Mouse (Mus musculus) gastrocnemius, adult 8-10 months (tissue): ENCODE results near the gene Gm2381. TPM values are rescaled to one million over a fixed set of nuclear protein-coding genes. Genes with fewer than 3 reads are reported as not detected.
"Not testable (repeated sequence)": the region's sequence is repeated elsewhere in the genome, so short reads cannot be mapped to it uniquely, and the experiment has no call there.

Experiments used
- DNase-seq, 2 experiments: peaks; one replicate each; pipeline ENCODE4 v3.0.0; 2022; ENCODE audit warnings: low spot score in 2 of 2
- total RNA-seq, 4 experiments: library from RNA; stranded (reverse); gene quantifications; 2 replicates each; pipeline ENCODE4 v1.2.4; 2022

Gm2381 gene
- total RNA-seq: under 1 TPM in 2 of 4 experiments, not detected in 2; 0.07 to 0.11 TPM

DNA sequence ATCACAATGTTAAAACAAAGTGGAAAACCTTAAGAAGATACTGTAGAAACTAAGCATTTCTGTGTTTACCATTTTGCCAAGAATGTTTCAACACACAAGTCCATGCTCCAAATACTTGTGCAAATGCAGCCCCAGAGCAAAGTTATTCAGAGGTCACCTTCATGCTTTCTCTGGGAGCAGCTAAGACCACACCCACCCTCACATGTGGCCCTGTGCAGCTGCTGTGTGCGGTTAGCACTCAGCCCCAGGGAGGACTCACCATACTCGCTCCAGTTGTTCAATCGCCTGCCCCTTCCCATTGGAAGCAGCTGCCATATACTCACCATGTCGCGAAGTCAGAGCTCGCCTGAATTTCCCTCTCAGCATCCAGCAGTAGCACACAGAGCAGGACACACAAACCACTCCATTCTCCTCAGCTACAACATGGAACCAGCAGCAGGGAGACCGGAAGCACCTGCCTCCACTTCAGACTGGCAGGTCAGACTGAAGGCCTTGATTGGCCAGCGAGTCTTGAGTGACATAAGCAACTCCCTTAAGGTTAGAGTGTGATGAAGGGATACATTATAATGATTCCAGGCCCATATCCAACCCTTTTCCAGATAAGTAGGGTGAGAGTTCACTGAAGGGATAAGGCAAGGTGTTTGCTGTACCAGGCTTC is at the start of gene Gm2381:
Gm2381 (minus strand) TSS at position 434 of the 658 bp plus-strand sequence.
- DNase-seq: not testable (repeated sequence)

DNA sequence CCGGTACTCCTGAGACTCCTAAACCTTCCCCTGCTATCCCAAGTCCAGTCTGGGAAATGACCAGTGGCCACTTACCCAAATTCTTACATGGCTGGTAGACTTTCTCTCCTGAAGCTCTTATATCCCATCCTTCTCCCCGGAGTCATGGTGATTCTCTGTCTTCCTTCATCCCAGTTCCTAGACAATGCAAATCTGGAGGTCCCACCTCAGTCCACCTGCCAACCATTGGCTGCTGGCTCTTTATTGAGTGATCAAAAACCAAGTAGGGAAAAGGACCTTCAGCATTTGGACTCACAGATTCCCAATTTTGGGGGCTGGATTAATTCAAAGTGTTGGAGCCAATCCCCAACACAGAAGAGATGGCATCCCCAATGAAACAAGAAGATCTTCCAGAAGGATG is 31.0 kb upstream of the Gm2381 start:
- DNase-seq: not testable (repeated sequence)

DNA sequence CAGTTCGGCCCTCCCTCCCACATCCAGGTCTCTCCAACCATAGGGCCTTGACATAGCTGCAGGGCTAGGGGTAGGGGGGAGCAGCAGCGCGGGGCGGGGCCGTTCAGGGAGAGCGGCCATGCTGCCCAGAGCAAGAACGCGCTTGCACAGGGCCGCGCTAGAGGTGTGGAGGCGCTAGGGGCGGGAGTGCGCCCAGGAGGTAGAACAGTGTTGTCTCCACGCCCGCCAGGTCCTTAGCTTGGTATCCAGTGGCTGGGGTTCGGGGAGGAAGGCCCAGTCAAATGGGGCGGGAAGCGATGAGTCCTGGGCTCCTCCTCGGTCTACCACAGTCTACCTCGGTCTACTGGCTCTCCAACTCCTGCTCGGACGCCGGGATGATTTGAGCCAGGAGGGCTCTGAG is 11.1 kb upstream of the Gm2381 start:
- no peak for DNase-seq

DNA sequence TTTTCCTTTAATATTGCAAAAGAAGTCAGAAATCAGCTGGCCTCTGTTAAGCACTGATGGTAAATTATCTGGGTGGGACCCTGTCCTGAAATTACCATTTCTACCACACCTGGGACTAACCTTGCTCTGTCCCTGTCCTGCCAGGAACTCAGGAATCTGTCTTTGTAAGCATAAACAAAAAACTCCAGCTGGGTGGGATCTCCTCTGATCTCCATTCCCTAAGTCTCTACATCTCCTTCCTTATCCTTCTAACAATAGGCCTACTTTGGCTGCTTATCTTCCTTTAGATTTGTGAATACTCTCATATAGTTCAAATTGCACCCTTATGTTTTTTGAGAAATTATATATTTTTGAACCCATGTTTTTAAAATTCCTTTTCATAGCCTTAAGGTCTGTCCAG is 28.7 kb downstream of the Gm2381 start:
- not testable (repeated sequence) for DNase-seq

DNA sequence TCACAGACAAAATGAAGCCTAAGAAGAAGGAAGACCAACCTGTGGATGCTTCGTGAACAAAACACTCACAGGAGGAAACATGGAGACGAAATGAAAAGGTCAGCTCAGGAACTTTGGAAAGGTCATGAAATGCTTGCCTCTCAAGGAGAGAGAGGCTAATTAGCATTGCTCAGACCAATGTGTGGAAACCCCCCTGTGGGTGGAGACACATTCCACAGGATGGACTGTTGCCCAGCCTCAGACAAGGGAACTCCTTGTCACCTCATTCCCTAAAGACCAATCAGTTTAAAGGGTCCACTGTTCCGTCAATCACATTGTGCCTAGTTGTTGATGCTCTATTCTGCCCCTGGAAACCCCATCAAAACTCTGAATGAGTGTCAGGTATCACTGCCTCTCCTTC is 34.8 kb downstream of the Gm2381 start:
- no peak for DNase-seq

DNA sequence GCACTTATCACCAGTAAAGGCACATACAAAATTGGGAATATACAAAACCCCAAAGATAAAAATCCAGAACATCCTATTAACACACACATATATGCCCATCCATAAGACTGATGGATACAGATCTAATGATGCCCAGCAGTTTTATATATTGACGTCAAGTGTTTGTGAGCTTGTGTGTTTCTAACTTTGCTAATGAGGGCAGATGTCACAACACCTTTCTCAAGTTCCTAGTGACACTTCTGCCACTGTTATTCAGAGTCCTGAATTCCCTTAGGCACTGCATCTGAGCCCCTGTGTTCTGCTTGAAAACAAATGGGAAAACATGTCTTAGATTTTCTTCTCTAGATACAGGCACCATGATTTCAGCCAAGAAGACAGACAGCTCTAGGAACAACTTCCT is 73.6 kb downstream of the Gm2381 start, which contains the start of gene Vmn2r62:
Vmn2r62 (minus strand) TSS at position 101 of the 400 bp plus-strand sequence.
- not testable (repeated sequence) for DNase-seq

Other genes with a start within 250 kb of the Gm2381 start
- gene Zfp976, start 224.6 kb downstream of the Gm2381 start, total RNA-seq: 1 to 10 TPM in 2 of 4 experiments, under 1 TPM in 2; 0.94 to 1.8 (median 1.1) TPM
- gene Zfp975, start 174.5 kb downstream of the Gm2381 start, total RNA-seq: 1 to 10 TPM; 4.6 to 5.4 (median 5.0) TPM
- gene Gm17067, start 140.2 kb downstream of the Gm2381 start, total RNA-seq: not detected
- gene Vmn2r62, start 73.7 kb downstream of the Gm2381 start, total RNA-seq: not detected
- gene Vmn2r63, start 66.6 kb upstream of the Gm2381 start, total RNA-seq: not detected
- gene Gm9268, start 151.5 kb upstream of the Gm2381 start, total RNA-seq: not detected
- gene Zfp936, start 247.0 kb upstream of the Gm2381 start, total RNA-seq: not detected